Mouse (Mus musculus) cortical plate, adult 2 months (tissue): ENCODE results near the gene Hmgcs2. TPM values are rescaled to one million over a fixed set of nuclear protein-coding genes. Genes with fewer than 3 reads are reported as not detected.

Source experiments
- H3K27ac ChIP-seq: fragments of 200-500 bp; 2 replicates; pipeline ENCODE4 v1.5.1; 2012; ENCODE audit warnings: low read length, control low read depth, inconsistent platforms; ENCODE audit not compliant: insufficient read depth
- H3K4me1 ChIP-seq: fragments of 200-500 bp; 2 replicates; pipeline ENCODE4 v1.6.1; 2011; ENCODE audit warnings: low read length; ENCODE audit not compliant: control insufficient read depth, insufficient read depth
- H3K4me3 ChIP-seq: fragments of 200-500 bp; 2 replicates; pipeline ENCODE4 v1.5.1; 2011; ENCODE audit warnings: mild to moderate bottlenecking, low read length, control low read depth; ENCODE audit not compliant: insufficient read depth
- CTCF ChIP-seq: fragments of 200-500 bp; IDR thresholded peaks from 2 replicates; pipeline ENCODE4 v1.5.1; 2011; ENCODE audit warnings: mild to moderate bottlenecking, control low read depth, low read length; ENCODE audit not compliant: insufficient read depth; ENCODE audit errors: extremely low read depth
- POLR2A ChIP-seq: fragments of 200-500 bp; IDR thresholded peaks from 2 replicates; pipeline ENCODE4 v1.6.1; 2011; ENCODE audit warnings: mild to moderate bottlenecking, low read length, control low read depth; ENCODE audit not compliant: insufficient read depth; ENCODE audit errors: extremely low read depth
- polyA plus RNA-seq: library from polyadenylated mRNA; depleted of rRNA; stranded (reverse); fragments of >200 nt; gene quantifications from 2 replicates; pipeline ENCODE4 v1.2.3, GENCODE M21; 2012

The Hmgcs2 gene
- polyA plus RNA-seq, 1 experiment = 5.3 TPM

GRCm38 (mm10) chr3:98249833-98250448 lies 30.3 kb upstream of the Hmgcs2 start:
- TF ChIP-seq POLR2A (no peak), CTCF (no peak)
- H3K4me1 ChIP-seq = peaks cover 2% of the 10 kb centered on the region; the same call in 1 of the 2 replicates
- no peak overlapping the region for H3K27ac ChIP-seq
- H3K4me3 ChIP-seq = no peak overlapping the region

GRCm38 (mm10) chr3:98254059-98254458 lies 26.2 kb upstream of the Hmgcs2 start:
- no peak overlapping the region for H3K27ac ChIP-seq
- no peak overlapping the region for H3K4me3 ChIP-seq
- peaks cover 4% of the 10 kb centered on the region; the same call in 1 of the 2 replicates for H3K4me1 ChIP-seq
- no peak for TF ChIP-seq POLR2A
- no peak for TF ChIP-seq CTCF

GRCm38 (mm10) chr3:98254656-98255583 lies 25.3 kb upstream of the Hmgcs2 start:
- Histone ChIP-seq H3K27ac (no peak overlapping the region), H3K4me3 (no peak overlapping the region), H3K4me1 (peaks cover 11% of the 10 kb centered on the region)
- TF ChIP-seq POLR2A (no peak), CTCF (no peak)

DNA sequence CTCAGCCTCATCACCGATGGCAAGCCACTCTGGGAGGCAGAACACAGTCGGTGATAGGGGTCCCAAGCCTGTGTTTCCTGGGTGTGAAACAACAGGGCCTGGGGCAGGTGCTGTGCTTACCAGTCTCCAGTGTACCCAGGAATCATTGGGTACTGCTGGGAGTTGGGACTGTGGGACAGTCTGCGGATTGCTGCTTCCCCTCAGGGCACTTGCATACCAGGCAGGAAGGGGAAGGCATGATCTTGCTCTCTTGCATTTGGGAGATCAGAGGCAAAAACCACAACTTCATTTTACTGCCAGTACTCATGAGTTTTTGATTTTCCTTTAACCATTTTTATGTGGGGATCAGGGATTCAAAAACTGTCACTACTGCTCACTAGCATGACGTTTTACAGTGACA lies 21.5 kb upstream of the Hmgcs2 start:
- Histone ChIP-seq H3K4me1 (peaks cover 12% of the 10 kb centered on the region), H3K4me3 (no peak overlapping the region), H3K27ac (no peak overlapping the region)
- TF ChIP-seq POLR2A (no peak), CTCF (no peak)

GRCm38 (mm10) chr3:98259271-98259751 lies 20.9 kb upstream of the Hmgcs2 start:
- Histone ChIP-seq H3K4me3 (no peak overlapping the region), H3K27ac (peak overlapping the region; percentile 32), H3K4me1 (peaks cover 12% of the 10 kb centered on the region)
- TF ChIP-seq CTCF (no peak), POLR2A (no peak)

GRCm38 (mm10) chr3:98260534-98260933 lies 19.7 kb upstream of the Hmgcs2 start:
- no peak overlapping the region for H3K27ac ChIP-seq
- H3K4me3 ChIP-seq = no peak overlapping the region
- peaks cover 10% of the 10 kb centered on the region for H3K4me1 ChIP-seq
- TF ChIP-seq POLR2A = no peak
- no peak for TF ChIP-seq CTCF

DNA sequence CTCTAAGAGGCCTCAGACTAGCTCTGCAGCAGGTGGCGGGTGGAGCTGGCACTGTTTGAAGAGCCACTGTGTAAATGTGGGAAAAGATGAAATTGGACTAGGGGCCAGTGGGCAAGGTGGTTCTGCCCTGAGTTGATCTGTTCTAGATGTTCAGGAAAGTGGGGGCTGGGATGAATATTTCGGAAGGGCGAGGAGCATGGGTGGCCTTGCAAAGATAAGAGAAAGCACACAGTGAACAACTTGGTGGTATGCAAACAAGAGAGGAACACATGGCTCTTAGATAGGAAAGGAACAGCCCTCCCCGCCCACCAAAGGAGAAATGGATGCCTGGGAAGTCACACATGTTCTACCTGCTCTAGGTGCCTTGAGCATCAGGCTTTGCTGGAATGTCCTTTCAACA lies 18.8 kb upstream of the Hmgcs2 start:
- peaks cover 10% of the 10 kb centered on the region for H3K4me1 ChIP-seq
- TF ChIP-seq POLR2A (no peak), CTCF (no peak)
- H3K4me3 ChIP-seq = no peak overlapping the region
- H3K27ac ChIP-seq = no peak overlapping the region

DNA sequence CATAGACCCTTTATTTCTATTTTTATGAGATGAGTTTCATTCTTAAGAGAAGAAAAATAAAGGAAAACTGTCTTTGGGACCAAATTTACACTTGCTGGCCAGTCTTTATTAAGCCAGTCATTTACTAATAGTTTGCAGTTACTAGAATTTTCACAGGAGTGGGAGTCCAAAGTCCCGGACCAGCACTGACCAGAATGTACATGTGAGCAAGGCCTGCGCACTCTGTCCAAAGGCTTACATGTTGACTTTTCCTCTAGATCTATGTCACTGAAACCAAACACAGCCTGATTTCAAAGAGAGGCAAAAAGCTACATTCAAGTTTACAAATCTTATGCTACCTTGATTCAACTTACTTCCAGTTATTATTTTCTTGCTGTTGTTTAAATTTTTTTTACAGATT lies 18.1 kb upstream of the Hmgcs2 start:
- no peak for TF ChIP-seq CTCF
- TF ChIP-seq POLR2A = no peak
- Histone ChIP-seq H3K27ac (no peak overlapping the region), H3K4me3 (no peak overlapping the region), H3K4me1 (peaks cover 10% of the 10 kb centered on the region)

GRCm38 (mm10) chr3:98267249-98267651 lies 13.0 kb upstream of the Hmgcs2 start:
- Histone ChIP-seq H3K4me1 (0 out of 2 replicates have a peak, but pooled peaks cover 1% of the 10 kb centered on the region), H3K27ac (no peak overlapping the region), H3K4me3 (no peak overlapping the region)
- TF ChIP-seq POLR2A = no peak
- no peak for TF ChIP-seq CTCF

DNA sequence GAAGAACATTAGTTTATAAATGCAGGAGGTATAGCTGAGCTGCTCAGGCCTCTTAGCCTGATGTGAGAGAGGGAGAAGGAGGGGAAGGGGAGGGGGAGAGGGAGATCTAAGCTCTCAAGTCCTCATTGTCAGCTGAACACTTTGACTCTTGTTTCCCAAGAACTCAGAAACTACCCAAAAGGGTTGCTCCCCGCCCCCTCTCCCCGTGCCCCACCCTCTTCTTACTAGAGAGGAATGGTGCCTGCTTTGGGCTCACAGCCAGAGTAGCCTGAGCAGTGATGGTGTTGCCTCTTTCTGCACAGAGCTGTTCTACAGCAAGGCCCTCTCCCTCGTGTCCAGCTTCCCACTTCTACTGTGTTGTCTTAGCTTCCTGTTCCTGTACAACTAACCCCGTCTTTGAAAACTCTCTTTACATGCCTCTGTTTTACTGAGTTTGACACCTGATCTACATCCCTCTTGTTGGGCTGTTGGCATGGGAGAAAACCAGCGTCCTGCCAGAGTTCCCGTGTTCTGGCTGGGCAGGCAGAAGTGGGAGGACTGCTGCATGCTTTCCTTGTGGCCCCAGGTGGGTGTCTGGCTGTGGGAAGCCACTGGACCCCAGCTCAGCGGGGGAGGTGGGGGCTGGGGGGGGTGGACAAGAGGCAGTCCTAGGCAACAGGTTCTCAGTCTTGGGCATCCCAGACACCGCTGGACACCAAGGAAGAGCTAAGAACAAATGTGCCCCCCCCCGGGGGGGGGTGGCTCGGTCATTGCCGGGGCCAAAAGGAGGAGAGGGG lies 6.4 kb upstream of the Hmgcs2 start:
- TF ChIP-seq CTCF = no peak
- TF ChIP-seq POLR2A = no peak
- Histone ChIP-seq H3K27ac (no peak overlapping the region), H3K4me3 (no peak overlapping the region), H3K4me1 (no peaks in the 10 kb centered on the region)
